Mouse (Mus musculus) mesoderm, embryonic 11.5 days (tissue): ENCODE measurements around the gene Srd5a1.

Experiments used
- DNase-seq: peaks from one replicate; pipeline ENCODE4 v3.0.0-alpha.2; 2012; ENCODE audit warnings: low read depth, low spot score

Srd5a1 gene

DNA sequence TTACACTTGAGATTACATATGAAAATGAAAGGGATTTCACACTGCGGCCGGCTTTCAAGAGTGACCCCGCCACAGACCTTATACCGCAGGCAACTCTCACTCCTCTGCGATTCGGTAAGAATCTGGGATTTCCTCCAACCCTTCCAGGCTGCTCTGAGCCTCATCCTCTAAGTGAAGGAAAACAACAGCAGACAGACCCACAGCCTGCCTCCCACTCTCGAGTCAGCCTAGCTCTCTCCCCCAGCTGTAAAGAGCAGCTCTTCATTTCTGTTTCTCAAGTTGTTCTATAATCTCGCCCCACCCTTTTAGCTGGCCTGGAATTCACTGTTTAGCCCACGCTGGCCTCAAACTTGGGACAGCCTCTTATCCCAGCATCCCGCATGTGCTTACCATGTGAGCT, 69.5 kb downstream of the Srd5a1 start:
- no peak for DNase-seq

DNA sequence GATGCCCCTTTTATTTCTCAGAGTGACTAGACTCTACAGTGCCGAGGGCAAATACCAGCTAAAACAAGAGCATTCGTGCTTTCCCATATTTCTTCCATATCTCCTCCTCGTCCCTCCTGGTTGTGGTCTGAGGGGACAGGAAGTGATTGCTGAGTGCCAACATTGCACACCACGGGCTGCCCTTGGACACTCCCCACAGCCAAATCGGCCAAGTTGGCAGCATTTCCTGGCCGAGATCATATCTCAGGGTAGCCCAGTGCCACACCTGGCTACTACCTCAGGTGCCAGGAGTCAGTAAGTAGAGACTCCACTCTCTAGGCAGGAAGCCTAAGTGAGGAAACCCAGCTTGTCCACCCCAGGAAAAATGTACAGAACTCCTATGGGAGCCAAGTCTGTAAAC, 70.0 kb downstream of the Srd5a1 start:
- no peak for DNase-seq

DNA sequence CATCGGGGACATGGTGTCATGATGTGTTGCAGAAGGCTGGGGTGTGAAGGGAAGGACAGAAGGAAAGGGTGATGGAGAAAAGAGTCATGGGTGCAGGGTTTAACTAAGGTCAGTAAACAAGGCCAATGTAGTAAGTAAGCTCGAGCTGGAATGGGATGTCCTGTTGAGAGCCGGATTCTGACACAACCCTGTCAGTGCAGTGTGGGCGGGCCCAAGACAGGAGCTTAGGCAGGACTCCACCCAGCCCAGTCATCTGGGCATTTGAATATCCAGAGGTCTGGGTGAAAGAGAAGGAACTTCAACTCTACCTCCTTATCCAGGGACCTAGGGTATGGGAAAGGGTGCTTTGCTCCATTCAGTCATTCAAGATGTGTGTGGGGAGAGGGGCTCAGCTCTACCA, 72.9 kb downstream of the Srd5a1 start:
- DNase-seq, result no peak

DNA sequence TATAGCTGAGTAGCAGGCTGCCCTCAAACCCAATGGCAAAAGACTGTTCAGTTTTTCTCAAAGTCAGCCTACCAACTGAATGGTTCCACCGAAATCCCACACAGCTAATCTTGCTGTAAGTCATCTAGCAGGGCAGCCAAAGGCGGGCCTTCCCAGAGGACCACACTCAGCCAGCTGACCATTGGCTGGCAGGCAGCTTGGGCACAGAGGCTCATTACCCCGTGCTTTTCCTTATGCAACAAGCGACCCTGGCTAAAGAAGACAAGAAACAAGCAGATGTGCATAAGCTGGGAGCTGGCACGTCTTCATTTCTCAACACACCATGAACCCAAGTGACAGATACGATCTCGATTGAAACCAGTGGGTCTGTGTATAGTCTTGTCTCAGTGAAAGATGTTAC, 73.9 kb downstream of the Srd5a1 start:
- DNase-seq, result no peak

DNA sequence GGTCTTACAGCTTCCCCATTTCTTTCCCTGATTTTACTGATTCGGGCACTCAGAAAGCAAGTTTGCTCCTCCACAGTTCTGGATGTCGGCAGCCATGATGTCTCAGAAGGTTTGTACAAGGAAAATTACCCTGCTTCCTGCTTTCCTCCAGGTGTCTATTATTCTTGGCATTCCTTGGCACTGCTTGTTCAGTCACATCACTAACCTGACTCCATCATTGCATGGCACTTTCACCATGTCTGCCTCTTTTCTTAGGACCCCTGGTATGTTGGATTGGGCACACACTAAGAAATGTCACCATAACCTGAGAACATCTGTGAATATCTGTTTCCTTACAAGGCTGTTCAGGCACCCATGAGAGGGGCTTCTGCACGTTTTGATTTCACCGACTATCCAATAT, 75.2 kb downstream of the Srd5a1 start:
- no peak for DNase-seq

DNA sequence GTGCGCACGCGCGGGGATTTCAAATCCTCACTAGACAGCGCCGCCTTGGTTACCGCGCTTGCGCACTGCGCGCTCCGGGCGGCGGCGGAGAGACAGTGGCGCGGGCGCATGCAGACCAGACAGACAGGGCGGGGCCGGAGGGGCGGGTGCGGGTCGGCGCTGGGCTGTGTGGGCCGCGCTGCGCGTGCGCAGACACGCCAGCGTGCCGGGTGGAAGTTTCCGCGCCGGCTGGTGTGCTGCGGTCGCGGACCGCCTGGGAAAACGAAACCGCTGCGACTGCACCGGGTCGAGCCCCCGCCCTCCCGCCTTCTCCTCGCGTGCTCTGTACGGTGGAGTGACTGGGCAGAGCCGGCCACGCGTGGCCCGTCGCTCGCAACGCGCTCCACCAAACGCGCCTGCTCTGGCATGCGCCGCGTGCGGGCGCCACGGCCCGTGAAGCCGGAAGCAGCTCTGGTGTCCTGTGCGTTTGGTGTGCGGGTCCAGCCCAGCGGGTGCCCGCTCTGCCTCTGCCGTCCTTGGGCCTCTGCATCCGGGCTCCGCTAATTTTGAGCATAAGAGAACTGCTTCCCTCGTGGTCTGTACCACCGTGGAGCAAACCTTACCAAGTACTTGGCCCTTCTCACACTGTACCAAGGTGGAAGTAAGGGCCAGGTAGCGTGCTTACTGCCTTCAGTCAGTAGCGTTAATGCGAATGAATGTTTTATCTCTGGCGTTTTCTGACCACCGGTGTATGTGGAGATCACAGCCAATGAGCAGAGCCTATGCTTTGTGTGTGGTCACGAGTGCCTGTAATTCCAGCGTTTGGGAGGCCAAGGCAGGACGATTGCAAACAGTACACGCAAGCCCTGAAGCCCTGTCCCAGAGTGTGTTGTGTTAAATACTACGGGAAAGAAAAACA, 76.3 kb downstream of the Srd5a1 start:
- DNase-seq, result peak; percentile 98

DNA sequence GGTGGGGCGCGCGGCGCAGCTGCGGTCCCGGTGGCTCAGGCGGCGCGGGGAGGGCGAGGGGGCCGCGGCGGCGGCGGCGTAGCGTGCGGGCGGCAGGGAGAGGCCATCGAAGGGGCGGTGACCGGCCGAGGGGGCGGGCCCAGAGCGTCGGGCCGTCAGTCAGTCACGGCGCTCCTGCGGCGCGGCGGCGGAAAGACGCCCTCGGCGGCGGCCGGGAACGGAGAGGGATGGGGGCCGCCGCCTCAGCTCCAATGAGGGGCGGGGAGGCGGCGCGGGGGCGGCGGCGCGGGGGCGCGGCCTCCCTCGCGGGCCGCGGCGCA, 76.9 kb downstream of the Srd5a1 start, which contains the start of gene Tent4a:
Gene Tent4a, minus strand, starts transcription at position 284 of the 320 bp plus-strand sequence.
- no peak for DNase-seq

DNA sequence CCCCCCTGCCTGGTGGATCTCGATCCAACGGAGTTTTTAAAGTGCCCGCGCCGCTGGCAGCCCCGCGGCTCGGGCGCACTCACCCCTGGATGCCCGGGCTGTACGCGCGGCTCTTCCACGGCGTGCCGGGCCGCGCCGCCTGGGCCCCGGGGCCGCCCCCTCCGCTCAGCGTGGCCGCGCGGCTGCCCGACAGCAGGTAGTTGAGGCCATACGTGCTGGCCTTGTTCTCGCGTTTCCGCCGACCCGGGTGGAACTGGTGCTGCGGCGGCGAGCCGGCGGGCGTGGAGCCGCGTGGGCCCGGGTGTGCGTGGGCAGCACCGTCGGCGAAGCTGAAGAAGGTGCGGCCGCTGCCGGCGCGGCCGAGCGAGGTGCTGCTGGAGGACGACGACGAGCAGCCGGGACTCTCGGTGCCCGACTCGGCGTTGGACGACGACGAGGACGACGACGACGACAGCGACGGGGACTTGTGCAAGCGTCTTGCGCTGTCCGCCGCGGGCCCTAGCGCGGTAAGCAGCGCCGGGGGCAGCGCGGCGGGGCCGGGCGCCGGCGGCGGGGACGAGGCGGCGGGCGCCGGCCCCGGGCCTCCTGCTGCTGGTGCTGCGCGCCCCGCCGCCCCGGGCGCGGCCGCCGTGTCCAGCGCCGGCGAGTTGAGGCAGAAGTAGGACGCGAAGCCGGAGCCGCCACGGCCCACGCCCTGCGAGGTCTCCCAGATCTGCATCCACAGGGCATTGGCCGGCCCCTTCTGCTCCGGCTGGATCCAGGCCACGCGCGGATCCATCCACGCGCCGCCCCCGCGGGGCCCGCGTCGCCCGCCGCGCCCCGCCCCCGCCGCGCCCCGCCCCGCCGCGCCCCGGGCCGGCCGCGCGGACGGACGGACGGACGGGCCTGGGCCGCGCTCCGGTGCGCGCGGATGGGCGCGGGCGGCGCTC, 77.6 kb downstream of the Srd5a1 start, which contains the start of gene Nsun2:
Gene Nsun2, plus strand, starts transcription at position 342 of the 929 bp plus-strand sequence.
- no peak for DNase-seq

DNA sequence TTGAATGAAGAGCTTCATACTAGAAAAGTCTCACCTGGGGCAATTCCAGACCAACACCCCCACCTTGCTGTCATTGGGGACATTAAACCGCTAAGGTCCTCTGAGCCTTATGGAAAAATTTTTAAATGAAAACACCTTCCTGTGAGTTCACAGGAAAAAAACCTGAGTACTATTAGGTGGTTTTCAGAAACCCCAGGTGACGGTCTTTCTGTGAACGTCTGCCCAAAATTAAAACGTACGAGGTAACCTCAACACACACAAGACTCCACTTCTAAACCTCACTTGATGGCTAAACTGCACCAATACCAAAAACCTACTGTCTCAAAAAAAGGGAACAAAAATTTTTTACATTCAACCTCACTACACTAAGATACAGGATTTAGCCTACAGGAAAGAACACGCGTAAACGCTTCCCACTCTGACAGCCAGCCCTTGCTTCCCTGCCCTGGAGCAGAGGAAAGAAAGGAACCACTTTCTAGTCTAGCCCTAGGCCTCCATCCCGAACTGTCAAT, 78.3 kb downstream of the Srd5a1 start:
- DNase-seq, result no peak

DNA sequence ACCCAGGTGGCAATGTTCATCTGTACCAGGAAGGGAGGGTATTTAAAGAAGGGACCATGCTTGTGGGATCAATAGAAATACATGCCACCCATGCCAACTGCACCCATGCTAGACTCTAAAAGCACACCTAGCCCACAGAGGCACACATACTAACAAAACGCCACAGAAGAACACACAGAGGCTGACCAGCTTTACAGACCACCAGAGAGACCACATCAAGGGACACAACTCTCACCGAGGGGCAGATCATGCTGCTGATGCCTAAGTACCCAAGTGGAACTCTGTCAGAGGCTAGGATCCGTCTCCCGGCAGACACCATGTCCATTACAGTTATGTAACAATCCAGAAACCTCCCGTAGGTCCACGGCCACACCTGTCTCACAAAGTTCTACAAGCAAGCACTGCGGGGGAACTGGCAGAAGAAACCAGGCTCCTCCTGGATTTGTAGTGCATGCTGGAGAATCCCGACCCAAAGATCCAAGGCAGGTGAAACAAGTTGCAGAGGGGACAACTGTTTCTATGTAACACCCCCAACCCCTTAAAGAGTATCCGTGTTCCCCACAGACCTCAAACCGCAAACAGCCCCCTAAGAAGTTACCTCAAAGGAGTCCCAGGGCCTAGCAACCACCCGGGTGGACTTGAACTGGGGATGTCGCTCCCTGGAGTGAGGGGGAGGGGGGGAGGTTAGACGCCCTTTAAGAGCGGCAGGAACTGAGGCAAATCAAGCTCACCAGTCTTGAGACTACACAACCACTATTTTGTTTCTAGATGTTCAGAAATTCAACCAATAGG, 78.9 kb downstream of the Srd5a1 start:
- DNase-seq, result no peak

DNA sequence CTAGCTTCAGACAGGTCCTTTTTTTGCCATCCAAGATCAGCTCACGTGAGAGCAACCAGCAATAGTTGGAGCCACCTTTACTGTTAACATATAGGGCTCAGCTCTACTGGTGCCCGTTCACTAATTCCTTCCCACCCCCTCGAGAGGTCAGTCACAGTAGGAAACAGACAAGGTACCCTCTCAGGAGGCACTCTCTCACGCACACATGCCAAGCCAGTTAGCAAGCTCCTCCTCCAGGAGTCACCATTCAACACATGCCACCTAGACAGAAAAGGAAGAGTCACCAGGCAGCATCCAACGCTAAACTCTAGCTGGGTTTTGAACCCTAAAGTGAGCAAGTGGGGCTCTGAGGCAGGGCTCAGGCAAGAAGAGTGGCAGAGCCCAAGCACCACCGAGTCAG, 79.8 kb downstream of the Srd5a1 start:
- no peak for DNase-seq

DNA sequence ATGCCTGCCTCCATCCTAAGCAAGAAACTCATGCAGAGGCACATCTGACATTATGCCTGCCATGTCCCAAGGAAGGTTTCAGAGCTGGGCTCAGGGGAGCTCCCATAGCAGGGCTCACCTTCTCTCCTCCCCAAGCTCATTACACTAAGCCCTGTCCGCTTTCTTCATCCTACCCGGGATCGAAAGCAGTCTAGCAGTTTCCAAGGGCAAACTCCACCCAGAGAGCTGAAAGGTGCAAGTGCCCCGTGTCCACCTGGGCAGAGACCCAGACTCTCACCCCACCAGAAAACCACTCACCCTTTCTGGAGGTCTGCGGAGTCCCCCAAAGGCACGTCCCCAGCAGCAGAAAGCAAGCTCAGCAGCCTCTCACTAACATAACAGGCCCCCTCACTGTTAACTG, 80.3 kb downstream of the Srd5a1 start:
- DNase-seq, result no peak

DNA sequence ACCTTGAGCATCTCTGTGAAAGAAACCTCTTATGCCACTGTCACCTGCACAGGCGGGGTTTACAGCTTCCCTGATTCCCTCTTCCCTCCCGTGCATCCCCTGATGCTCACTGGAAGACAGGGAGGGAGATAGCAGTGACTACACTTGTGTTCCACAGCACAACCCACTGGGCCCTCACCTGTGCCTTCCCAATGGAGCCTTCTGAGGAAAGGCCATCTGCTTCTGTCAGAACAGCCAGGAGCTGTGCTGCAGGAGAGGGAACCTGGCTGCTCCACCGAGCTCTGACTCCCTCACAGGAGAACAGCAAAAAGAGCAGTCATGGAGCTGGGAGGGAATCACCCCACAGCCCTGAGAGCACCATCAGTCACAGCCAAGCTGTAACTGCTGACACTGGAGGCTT, 81.1 kb downstream of the Srd5a1 start:
- no peak for DNase-seq

DNA sequence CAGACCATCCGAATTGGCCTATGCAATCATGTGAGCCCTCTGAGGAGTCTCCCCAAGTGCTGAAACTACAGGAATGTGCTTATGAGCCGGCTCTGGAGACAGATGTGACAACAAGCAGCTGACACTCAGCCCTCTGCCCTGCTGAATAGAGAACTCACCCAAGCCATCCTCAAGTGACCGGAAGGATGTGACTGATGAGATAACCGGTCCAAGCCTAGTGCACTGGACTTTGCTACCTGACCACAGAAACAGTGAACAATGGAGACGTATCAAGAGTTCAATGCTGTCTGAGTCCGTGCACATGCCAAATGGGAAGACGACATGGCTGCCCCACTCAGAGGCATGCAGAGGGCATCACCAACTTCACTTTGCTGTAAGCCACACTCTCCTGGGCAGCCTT, 82.7 kb downstream of the Srd5a1 start:
- DNase-seq, result no peak

DNA sequence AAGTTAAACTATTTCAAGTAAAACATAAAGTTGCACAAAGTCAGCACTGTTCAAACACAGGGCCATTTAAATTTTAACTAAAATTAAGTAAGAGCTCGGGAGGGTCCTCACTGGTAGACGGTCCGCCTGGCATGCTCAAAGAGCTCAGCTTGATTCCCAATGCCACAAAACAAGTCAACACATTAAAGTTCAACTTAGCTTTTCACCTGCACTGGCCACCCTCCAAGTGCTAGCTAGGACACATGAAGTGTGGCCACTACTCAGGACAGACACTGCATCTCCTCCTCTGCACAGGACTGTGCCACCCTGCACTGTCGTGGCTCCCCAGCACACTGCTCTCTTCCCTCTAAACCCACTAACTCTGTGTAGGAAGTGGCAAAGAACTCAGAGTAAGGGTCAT, 85.4 kb downstream of the Srd5a1 start:
- DNase-seq, result no peak

DNA sequence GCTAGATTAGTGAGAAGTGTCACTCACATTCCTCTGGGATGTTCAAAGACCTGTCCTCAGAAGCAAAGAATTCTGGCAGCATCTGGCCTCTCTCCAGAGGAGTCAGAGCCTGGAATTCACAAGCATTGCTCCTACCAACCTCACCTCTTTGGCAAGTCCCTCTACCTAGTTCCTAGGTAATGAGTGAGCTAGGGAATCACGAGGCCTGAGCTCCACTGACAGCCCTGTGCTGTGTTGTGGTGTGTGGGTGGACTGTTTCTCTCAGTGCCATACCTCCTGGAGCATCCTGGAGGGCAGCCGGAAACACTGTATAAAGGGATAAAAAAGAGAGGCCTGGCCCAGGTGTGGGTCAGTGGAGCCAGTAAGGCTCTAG, 87.1 kb downstream of the Srd5a1 start:
- no peak for DNase-seq
